Mouse (Mus musculus) gastrocnemius, postnatal 14 days (tissue): Measurements from ENCODE around the gene Foxn1. TPM values are rescaled to one million over a fixed set of nuclear protein-coding genes. Genes with fewer than 3 reads are reported as not detected.

Source experiments
- total RNA-seq, 2 experiments: library from RNA; stranded (reverse); gene quantifications; 2 replicates each; pipeline ENCODE4 v1.2.3; 2021

The Foxn1 gene
- total RNA-seq, 2 experiments from 2014 or later, result not detected

Other genes with a start within 250 kb of the Foxn1 start
- gene Traf4, start 221.0 kb downstream of the Foxn1 start, total RNA-seq, result 10 to 100 TPM in 1 of 2 experiments, 1 to 10 TPM in 1; 7.6 to 10.2 TPM
- gene Nek8, start 209.9 kb downstream of the Foxn1 start, total RNA-seq, result 1 to 10 TPM; 1.4 to 2.1 TPM
- gene Tlcd1, start 209.8 kb downstream of the Foxn1 start, total RNA-seq, result 1 to 10 TPM; 3.5 to 4.4 TPM
- gene Rpl23a, start 203.0 kb downstream of the Foxn1 start, total RNA-seq, result 1,000 to 10,000 TPM; 1,019 to 1,174 TPM
- gene Rab34, start 198.1 kb downstream of the Foxn1 start, total RNA-seq, result 10 to 100 TPM; 10.2 to 14.1 TPM
- gene Proca1, start 193.2 kb downstream of the Foxn1 start, total RNA-seq, result under 1 TPM; 0.47 to 0.92 TPM
- gene Sdf2, start 140.8 kb downstream of the Foxn1 start, total RNA-seq, result 10 to 100 TPM; 45.1 to 47.5 TPM
- 10 to 100 TPM; 25.9 to 26.0 TPM for gene Supt6, start 140.6 kb downstream of the Foxn1 start, total RNA-seq
- gene 2610507B11Rik, start 124.8 kb downstream of the Foxn1 start, total RNA-seq, result 100 to 1,000 TPM; 157 to 161 TPM
- under 1 TPM; 0.31 to 0.62 TPM for gene BC030499, start 95.7 kb downstream of the Foxn1 start, total RNA-seq
- gene Spag5, start 85.0 kb downstream of the Foxn1 start, total RNA-seq, result 1 to 10 TPM; 5.3 TPM
- gene Aldoc, start 63.6 kb downstream of the Foxn1 start, total RNA-seq, result 1 to 10 TPM; 1.5 to 2.1 TPM
- 10 to 100 TPM; 23.1 to 25.1 TPM for gene Pigs, start 58.1 kb downstream of the Foxn1 start, total RNA-seq
- 10 to 100 TPM; 16.1 to 17.8 TPM for gene Unc119, start 43.1 kb downstream of the Foxn1 start, total RNA-seq
- gene Slc13a2, start 35.7 kb upstream of the Foxn1 start, total RNA-seq, result not detected
- gene Slc46a1, start 79.1 kb upstream of the Foxn1 start, total RNA-seq, result 1 to 10 TPM in 1 of 2 experiments, under 1 TPM in 1; 0.95 to 2.1 TPM
- under 1 TPM; 0.55 to 0.72 TPM for gene Sarm1, start 111.2 kb upstream of the Foxn1 start, total RNA-seq
- 10 to 100 TPM; 24.3 to 31.5 TPM for gene Vtn, start 112.5 kb upstream of the Foxn1 start, total RNA-seq
- not detected for gene Sebox, start 116.9 kb upstream of the Foxn1 start, total RNA-seq
- 10 to 100 TPM; 13.4 to 15.0 TPM for gene Tmem199, start 125.6 kb upstream of the Foxn1 start, total RNA-seq
- gene Poldip2, start 125.6 kb upstream of the Foxn1 start, total RNA-seq, result 100 to 1,000 TPM; 102 to 113 TPM
- gene Tnfaip1, start 149.8 kb upstream of the Foxn1 start, total RNA-seq, result 10 to 100 TPM; 33.7 to 36.5 TPM
- gene Ift20, start 149.8 kb upstream of the Foxn1 start, total RNA-seq, result 10 to 100 TPM; 18.0 to 25.1 TPM
- gene Tmem97, start 164.2 kb upstream of the Foxn1 start, total RNA-seq, result 1 to 10 TPM; 5.4 to 9.7 TPM